In the genomic region with DNA sequence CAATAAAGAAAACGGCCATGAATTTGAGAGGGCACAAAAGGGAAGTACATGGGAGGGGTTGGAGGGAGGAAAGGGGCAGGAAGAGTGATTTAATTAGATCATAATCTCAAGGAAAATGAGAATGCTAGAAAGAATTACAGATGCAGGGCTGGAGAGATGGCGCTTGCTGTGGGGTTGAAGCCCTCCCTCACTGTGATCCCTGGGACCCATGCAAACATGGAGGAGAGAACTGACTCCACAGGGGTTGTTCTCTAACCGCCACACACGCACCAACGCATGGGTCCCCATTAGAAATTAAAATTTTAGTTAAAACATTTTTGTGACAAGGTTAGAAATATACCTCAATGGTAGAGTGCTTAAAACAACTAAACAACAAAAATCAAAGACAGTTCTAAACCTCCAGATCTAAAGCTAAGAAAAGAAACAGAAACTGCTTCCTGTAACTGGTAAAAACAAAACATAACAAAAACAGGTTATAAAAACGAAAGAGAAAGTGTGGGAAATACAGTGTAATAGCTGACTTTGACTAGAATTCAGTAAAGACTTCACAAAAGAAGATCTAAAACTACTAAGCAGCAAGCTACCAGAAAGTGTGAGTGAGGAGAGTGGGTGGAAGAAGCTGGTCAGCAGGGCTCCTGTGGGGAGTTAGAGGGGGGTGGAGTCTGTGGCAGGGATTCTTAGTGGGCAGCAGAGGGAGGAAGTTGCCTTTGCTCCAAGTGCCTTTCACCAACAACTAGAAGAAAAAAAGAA, we compare ENCODE assay signal across 8 mouse cellular contexts. TPM values are rescaled to one million over a fixed set of nuclear protein-coding genes. Genes with fewer than 3 reads are reported as not detected.
DNase-seq lines count a peak whose midpoint lies in the region; ATAC-seq and TF ChIP-seq lines count a peak whose summit lies in the region.

No protein-coding gene starts in this region.

- H3K27ac ChIP-seq in hindbrain, postnatal 0 days, result no peak overlapping the region
- H3K27ac ChIP-seq in hindbrain, embryonic 14.5 days, result no peak overlapping the region
- peak overlapping the region; percentile 10; the same call in 1 of the 2 replicates for H3K27ac ChIP-seq in heart, embryonic 16.5 days (ENCODE audit: low read length)
- H3K27ac ChIP-seq in hindbrain, embryonic 16.5 days (ENCODE audit: low read depth, low read length), result no peak overlapping the region

- H3K9ac ChIP-seq in hindbrain, postnatal 0 days (replicated peaks; ENCODE audit: low read length), result no peak overlapping the region
- no peak overlapping the region for H3K9ac ChIP-seq in hindbrain, embryonic 14.5 days
- no peak overlapping the region for H3K9ac ChIP-seq in heart, embryonic 16.5 days (ENCODE audit: low read length)
- no peak overlapping the region for H3K9ac ChIP-seq in hindbrain, embryonic 16.5 days (ENCODE audit: low read depth, low read length)

- H3K4me2 ChIP-seq in hindbrain, postnatal 0 days (ENCODE audit: low read depth, low read length), result no peak overlapping the region
- H3K4me2 ChIP-seq in hindbrain, embryonic 14.5 days (replicated peaks), result no peak overlapping the region
- H3K4me2 ChIP-seq in heart, embryonic 16.5 days (ENCODE audit: low read depth, low read length), result no peak overlapping the region
- no peak overlapping the region for H3K4me2 ChIP-seq in hindbrain, embryonic 16.5 days (ENCODE audit: low read length)

- ATAC-seq in hindbrain, postnatal 0 days, result no peak
- no peak for ATAC-seq in hindbrain, embryonic 14.5 days (ENCODE audit: low FRiP score)
- no peak for ATAC-seq in heart, embryonic 16.5 days (replicated peaks; ENCODE audit: extremely low read depth, insufficient read depth, low FRiP score)
- no peak for ATAC-seq in hindbrain, embryonic 16.5 days

- TF ChIP-seq CTCF in hindbrain, postnatal 0 days (IDR thresholded peaks at IDR 0.05; ENCODE audit: low read depth), result no peak

- no peak overlapping the region for H3K4me3 ChIP-seq in hindbrain, postnatal 0 days (ENCODE audit: low read length)
- no peak overlapping the region for H3K4me3 ChIP-seq in hindbrain, embryonic 14.5 days (replicated peaks; ENCODE audit: low read length)
- H3K4me3 ChIP-seq in heart, embryonic 16.5 days (ENCODE audit: low read length), result no peak overlapping the region
- no peak overlapping the region for H3K4me3 ChIP-seq in hindbrain, embryonic 16.5 days (ENCODE audit: low read length)

- 87% methylated on average over 6 of the region's 6 CpGs for WGBS in hindbrain, postnatal 0 days
- WGBS in hindbrain, embryonic 14.5 days, result 88% methylated on average over 6 of the region's 6 CpGs
- 77% methylated on average over 6 of the region's 6 CpGs for WGBS in heart, embryonic 16.5 days
- WGBS in hindbrain, embryonic 16.5 days, result 87% methylated on average over 6 of the region's 6 CpGs

- no peaks in the 10 kb centered on the region for H3K36me3 ChIP-seq in hindbrain, postnatal 0 days (ENCODE audit: insufficient read depth, low read length)
- H3K36me3 ChIP-seq in hindbrain, embryonic 14.5 days (replicated peaks; ENCODE audit: control insufficient read depth, insufficient read depth), result peaks cover 28% of the 10 kb centered on the region
- peaks cover 21% of the 10 kb centered on the region for H3K36me3 ChIP-seq in heart, embryonic 16.5 days (ENCODE audit: control insufficient read depth, insufficient read depth)
- peaks cover 3% of the 10 kb centered on the region; the same call in 1 of the 2 replicates for H3K36me3 ChIP-seq in hindbrain, embryonic 16.5 days (ENCODE audit: control insufficient read depth, insufficient read depth, low read length)

- peak; percentile 4 for DNase-seq in hindbrain, postnatal 0 days (ENCODE audit: low spot score)
- DNase-seq in hindbrain, embryonic 14.5 days (ENCODE audit: low spot score), result no peak
- DNase-seq in T-cell, adult 2 months (ENCODE audit: low spot score), result peak; percentile 60
- peak; percentile 66 to 67 for DNase-seq in lung, adult 18-20 months
- peak; percentile 57 for DNase-seq in thymus, postnatal 14 days
- DNase-seq in left cerebral cortex, adult 11 months (ENCODE audit: low spot score), result no peak

- no peaks in the 10 kb centered on the region for H3K27me3 ChIP-seq in hindbrain, postnatal 0 days (ENCODE audit: insufficient read depth, low read length)
- H3K27me3 ChIP-seq in hindbrain, embryonic 14.5 days (ENCODE audit: control insufficient read depth, insufficient read depth, low read length), result no peaks in the 10 kb centered on the region
- no peaks in the 10 kb centered on the region for H3K27me3 ChIP-seq in heart, embryonic 16.5 days (ENCODE audit: control insufficient read depth, insufficient read depth, low read length)
- H3K27me3 ChIP-seq in hindbrain, embryonic 16.5 days (replicated peaks; ENCODE audit: control insufficient read depth, insufficient read depth, low read length), result no peaks in the 10 kb centered on the region

- no peaks in the 10 kb centered on the region for H3K4me1 ChIP-seq in hindbrain, postnatal 0 days (ENCODE audit: insufficient read depth, low read length)
- peaks cover 16% of the 10 kb centered on the region for H3K4me1 ChIP-seq in hindbrain, embryonic 14.5 days (replicated peaks; ENCODE audit: control insufficient read depth, insufficient read depth, low read length)
- peaks cover 11% of the 10 kb centered on the region; the same call in 1 of the 2 replicates for H3K4me1 ChIP-seq in heart, embryonic 16.5 days (ENCODE audit: control insufficient read depth, insufficient read depth, low read length)
- peaks cover 7% of the 10 kb centered on the region; the same call in 1 of the 2 replicates for H3K4me1 ChIP-seq in hindbrain, embryonic 16.5 days (ENCODE audit: control insufficient read depth, insufficient read depth, low read depth, low read length)

- H3K9me3 ChIP-seq in hindbrain, postnatal 0 days (ENCODE audit: low read length), result no peaks in the 10 kb centered on the region
- H3K9me3 ChIP-seq in hindbrain, embryonic 14.5 days (ENCODE audit: control insufficient read depth, low read length), result no peaks in the 10 kb centered on the region
- H3K9me3 ChIP-seq in heart, embryonic 16.5 days (replicated peaks; ENCODE audit: control insufficient read depth, low read length), result no peaks in the 10 kb centered on the region
- H3K9me3 ChIP-seq in hindbrain, embryonic 16.5 days (ENCODE audit: control insufficient read depth, low read length), result no peaks in the 10 kb centered on the region

RNA-seq across cellular contexts. Expression of a gene that starts 3.1 kb away (rescaled TPM):
- 8.4 and 12.7 TPM in 2 replicates for total RNA-seq in hindbrain, postnatal 0 days (2014; rRNA removed)
- polyA plus RNA-seq in hindbrain, postnatal 0 days (2015; fragmentation: Nextera tagmentation; extraction: Ambion mirVana), result 5.2 and 6.0 TPM in 2 replicates
- 5.7 and 6.2 TPM in 2 replicates for polyA plus RNA-seq in hindbrain, embryonic 14.5 days (2014; fragmentation: Nextera tagmentation; extraction: Ambion mirVana)
- 15.1 and 16.3 TPM in 2 replicates for polyA plus RNA-seq in heart, embryonic 16.5 days (2015; fragmentation: Nextera tagmentation; extraction: Ambion mirVana)
- polyA plus RNA-seq in hindbrain, embryonic 16.5 days (2015; fragmentation: Nextera tagmentation; extraction: Ambion mirVana), result 4.7 and 5.9 TPM in 2 replicates

Comparison
In these comparisons a context has a peak if more than half of its experiments do, and no peak if none do; other contexts are left out.
1. DNase-seq: peak in hindbrain, postnatal 0 days (single experiment), T-cell, adult 2 months (single experiment), lung, adult 18-20 months (2 of 2) and thymus, postnatal 14 days (single experiment); none in hindbrain, embryonic 14.5 days (single experiment) and left cerebral cortex, adult 11 months (single experiment).